Mouse (Mus musculus) embryo, embryonic 10 days (tissue): ENCODE data around the gene Gm11733.
"Not testable (repeated sequence)": the region's sequence is repeated elsewhere in the genome, so short reads cannot be mapped to it uniquely, and the experiment has no call there.

Experiments used
- DNase-seq: peaks from one replicate; pipeline ENCODE4 v3.0.0-alpha.2; 2015; ENCODE audit warnings: low spot score

Gm11733 gene

GRCm38 (mm10) chr11:117484198-117484597 lies at the start of gene Gm11733:
TSS of gene Gm11733 (plus strand) at chr11:117484368.
- DNase-seq: no peak

GRCm38 (mm10) chr11:117436401-117437109 lies 47.6 kb upstream of the Gm11733 start:
- DNase-seq: peak; percentile 87

- DNase-seq: no peak
Observed at GRCm38 (mm10) chr11:117437110-117437490, 47.1 kb upstream of the Gm11733 start.

- no peak for DNase-seq
Observed at GRCm38 (mm10) chr11:117438363-117438762, 45.8 kb upstream of the Gm11733 start.

GRCm38 (mm10) chr11:117440865-117441425 lies 43.2 kb upstream of the Gm11733 start:
- DNase-seq: no peak

GRCm38 (mm10) chr11:117444090-117444489 lies 40.1 kb upstream of the Gm11733 start:
- no peak for DNase-seq

GRCm38 (mm10) chr11:117445707-117446106 lies 38.5 kb upstream of the Gm11733 start:
- no peak for DNase-seq

GRCm38 (mm10) chr11:117454086-117454485 lies 30.1 kb upstream of the Gm11733 start:
- DNase-seq: peak; percentile 73

- DNase-seq: peak; percentile 46
Observed at GRCm38 (mm10) chr11:117459148-117459547, 25.0 kb upstream of the Gm11733 start.

GRCm38 (mm10) chr11:117462202-117462864 lies 21.8 kb upstream of the Gm11733 start:
- DNase-seq: peak; percentile 65

- not testable (repeated sequence) for DNase-seq
Observed at GRCm38 (mm10) chr11:117463416-117463815, 20.8 kb upstream of the Gm11733 start.

- DNase-seq: no peak
Observed at GRCm38 (mm10) chr11:117466292-117466691, 17.9 kb upstream of the Gm11733 start.

- no peak for DNase-seq
Observed at GRCm38 (mm10) chr11:117466911-117467310, 17.3 kb upstream of the Gm11733 start.

GRCm38 (mm10) chr11:117468585-117469363 lies 15.4 kb upstream of the Gm11733 start:
- DNase-seq: no peak

- DNase-seq: no peak
Observed at GRCm38 (mm10) chr11:117469724-117470123, 14.4 kb upstream of the Gm11733 start.

GRCm38 (mm10) chr11:117470586-117471195 lies 13.5 kb upstream of the Gm11733 start:
- DNase-seq: no peak

GRCm38 (mm10) chr11:117471625-117472283 lies 12.4 kb upstream of the Gm11733 start:
- no peak for DNase-seq

- DNase-seq: no peak
Observed at GRCm38 (mm10) chr11:117472885-117473284, 11.3 kb upstream of the Gm11733 start.

- DNase-seq: no peak
Observed at GRCm38 (mm10) chr11:117475204-117475603, 9.0 kb upstream of the Gm11733 start.

- peak; percentile 59 for DNase-seq
Observed at GRCm38 (mm10) chr11:117475669-117476068, 8.5 kb upstream of the Gm11733 start.

GRCm38 (mm10) chr11:117476554-117477107 lies 7.5 kb upstream of the Gm11733 start:
- DNase-seq: no peak
